Mouse (Mus musculus) right cerebral cortex, postnatal 14 days (tissue): Measurements from ENCODE around the gene Vmn1r81.

ENCODE experiments used
- DNase-seq: peaks from one replicate; pipeline ENCODE4 v3.0.0; 2022

Gene Vmn1r81

DNA sequence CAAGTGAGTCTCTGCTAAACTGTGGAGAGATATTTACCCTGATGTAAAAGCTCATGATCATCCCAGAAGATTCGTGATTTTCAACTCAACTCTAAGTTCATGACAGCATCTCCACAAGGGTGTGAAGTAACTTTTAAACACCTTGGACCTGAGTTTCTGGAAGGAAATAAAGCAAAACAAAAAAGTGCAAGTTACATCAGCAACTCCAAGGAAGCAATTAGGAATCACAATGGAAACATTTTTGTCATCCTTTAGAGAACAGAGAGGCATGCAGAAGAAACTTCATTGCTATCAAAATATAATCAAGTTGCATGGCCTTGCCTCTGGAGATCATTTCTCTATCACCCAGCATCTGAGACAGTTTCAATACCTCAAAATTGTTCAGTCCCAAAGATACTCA, at the start of gene Vmn1r81:
TSS of gene Vmn1r81 (minus strand) at position 101 of the 400 bp plus-strand sequence.
- DNase-seq = no peak

DNA sequence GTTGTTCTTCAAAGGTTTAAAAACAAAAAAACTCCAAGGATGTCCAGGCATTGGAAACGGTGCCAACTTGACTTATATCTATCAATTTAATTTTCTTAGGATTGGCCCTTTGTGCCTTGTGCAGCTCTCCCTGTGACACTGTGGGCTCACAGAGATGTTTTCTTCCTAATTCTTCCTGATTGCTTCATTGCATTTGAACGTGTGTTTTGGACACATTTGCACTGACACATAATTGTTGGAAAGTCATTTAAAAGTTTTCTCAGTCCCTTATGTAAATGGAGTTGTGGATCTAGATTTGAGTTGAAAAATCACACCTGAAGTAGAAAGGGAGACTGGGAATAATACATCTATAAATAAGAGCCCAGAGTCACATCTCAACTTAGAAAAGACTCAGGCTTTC, 32.1 kb upstream of the Vmn1r81 start, which contains the start of gene Vmn1r82:
TSS of gene Vmn1r82 (plus strand) at position 301 of the 400 bp plus-strand sequence.
- DNase-seq = no peak

DNA sequence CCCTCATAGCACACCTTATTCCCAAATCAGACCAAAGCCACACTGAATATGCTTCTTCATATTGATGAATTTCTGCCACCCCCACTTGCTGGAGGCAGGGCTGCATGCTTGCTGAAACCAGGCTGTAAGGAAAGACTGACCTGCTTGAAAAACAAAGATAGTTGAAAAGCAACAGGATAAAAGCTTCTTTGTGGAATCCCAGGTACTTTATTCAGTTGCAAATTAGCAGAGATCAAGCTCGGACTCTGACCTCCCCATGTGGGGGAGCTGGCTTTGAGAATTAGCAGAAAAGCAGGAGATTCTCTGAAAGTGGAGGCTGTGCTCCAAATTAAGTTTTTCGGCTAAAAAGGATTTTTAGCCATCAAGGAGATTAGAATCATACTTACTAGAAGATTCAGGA, 63.9 kb downstream of the Vmn1r81 start:
- DNase-seq = no peak
